Mouse (Mus musculus) neural tube, embryonic 11.5 days (tissue): ENCODE measurements around the gene Mrpl20. TPM values are rescaled to one million over a fixed set of nuclear protein-coding genes. Genes with fewer than 3 reads are reported as not detected.

Experiments used
- ATAC-seq: fragments of 200-750 bp; cut with Nextera tagmentation; 2 replicates; pipeline ENCODE4 v1.8.0; 2017; ENCODE audit warnings: moderate number of reproducible peaks, mild to moderate bottlenecking, moderate TSS enrichment, moderate library complexity; ENCODE audit not compliant: insufficient read depth, low FRiP score, low TSS enrichment
- DNase-seq: peaks from one replicate; pipeline ENCODE4 v3.0.0-alpha.2; 2015; ENCODE audit warnings: low spot score
- H3K27ac ChIP-seq: fragments of 300-500 bp; sonication (generic); 2 replicates; pipeline ENCODE4 v1.5.1; 2014; ENCODE audit warnings: low read depth, mild to moderate bottlenecking, low read length
- H3K27me3 ChIP-seq: fragments of 300-500 bp; sonication (generic); 2 replicates; pipeline ENCODE4 v1.6.1; 2014; ENCODE audit warnings: mild to moderate bottlenecking, low read length, mixed read lengths; ENCODE audit not compliant: control insufficient read depth, insufficient read depth
- H3K36me3 ChIP-seq: fragments of 300-500 bp; sonication (generic); 2 replicates; pipeline ENCODE4 v1.6.1; 2014; ENCODE audit warnings: mild to moderate bottlenecking, low read length, moderate library complexity, mixed read lengths; ENCODE audit not compliant: control insufficient read depth, insufficient read depth
- H3K4me1 ChIP-seq: fragments of 300-500 bp; sonication (generic); 2 replicates; pipeline ENCODE4 v1.6.1; 2014; ENCODE audit warnings: low read length, mixed read lengths; ENCODE audit not compliant: control insufficient read depth, insufficient read depth
- H3K4me2 ChIP-seq: fragments of 300-500 bp; sonication (generic); 2 replicates; pipeline ENCODE4 v1.6.1; 2014; ENCODE audit warnings: low read depth, mild to moderate bottlenecking, moderate library complexity
- H3K4me3 ChIP-seq: fragments of 300-500 bp; sonication (generic); 2 replicates; pipeline ENCODE4 v1.5.1; 2014; ENCODE audit warnings: low read depth, low read length
- H3K9ac ChIP-seq: fragments of 300-500 bp; sonication (generic); 2 replicates; pipeline ENCODE4 v1.6.1; 2014; ENCODE audit warnings: mild to moderate bottlenecking, low read length
- H3K9me3 ChIP-seq: fragments of 300-500 bp; sonication (generic); 2 replicates; pipeline ENCODE4 v1.6.1; 2016; ENCODE audit warnings: low read length; ENCODE audit not compliant: control insufficient read depth
- WGBS: fragments of 180-500 bp; shearing (Covaris S2); extraction: QIAGEN DNeasy Blood & Tissue Kit; methylation state at CpG from one replicate; pipeline ENCODE4 v1.1.7; 2014; 5-methylcytosine and 5-hydroxymethylcytosine counted together
- polyA plus RNA-seq: library from polyadenylated mRNA; unstranded; fragments of >200 nt; fragmentation: Nextera tagmentation; extraction: Ambion mirVana; gene quantifications from 2 replicates; pipeline ENCODE4 v1.2.1, GENCODE M21; 2014

Gene Mrpl20
- 225 and 246 TPM in 2 replicates for polyA plus RNA-seq

DNA sequence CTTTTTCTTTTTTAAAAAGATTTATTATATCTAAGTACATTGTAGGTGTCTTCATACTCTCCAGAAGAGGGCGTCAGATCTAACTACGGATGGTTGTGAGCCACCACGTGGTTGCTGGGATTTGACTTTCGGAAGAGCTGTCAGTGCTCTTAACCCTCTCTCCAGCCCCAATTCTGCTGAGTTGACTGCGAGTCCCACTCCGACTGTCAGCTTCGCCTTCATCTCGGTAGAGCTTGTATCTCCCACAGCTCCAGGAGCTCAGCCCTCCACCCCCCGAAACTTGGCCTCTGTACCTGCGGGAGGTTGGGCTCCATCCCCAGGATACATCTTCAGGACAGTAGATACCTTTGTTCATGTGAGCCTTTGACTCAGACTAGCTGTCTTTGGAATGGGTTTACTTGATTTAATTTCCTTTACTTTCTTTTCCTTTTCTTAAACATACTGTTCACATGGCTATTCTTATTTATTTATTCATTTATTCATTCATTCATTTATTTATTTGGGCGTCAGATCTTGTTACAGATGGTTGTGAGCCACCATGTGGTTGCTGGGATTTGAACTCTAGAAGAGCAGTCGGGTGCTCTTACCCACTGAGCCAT lies at the start of gene Mrpl20:
Gene Mrpl20 (plus strand): TSS at position 138 of the 599 bp plus-strand sequence.
- Histone ChIP-seq H3K36me3 (peaks cover 4% of the 10 kb centered on the region), H3K4me1 (peaks cover 11% of the 10 kb centered on the region; the same call in 1 of the 2 replicates), H3K4me2 (peak within 1 kb of the TSS; percentile 76), H3K9ac (peak within 1 kb of the TSS; percentile 78), H3K4me3 (peak within 1 kb of the TSS; percentile 89), H3K27me3 (no peaks in the 10 kb centered on the region), H3K9me3 (no peaks in the 10 kb centered on the region), H3K27ac (no peak within 1 kb of the TSS)
- ATAC-seq = no peak
- 15% methylated on average over 12 of the region's 12 CpGs for WGBS
- no peak for DNase-seq

DNA sequence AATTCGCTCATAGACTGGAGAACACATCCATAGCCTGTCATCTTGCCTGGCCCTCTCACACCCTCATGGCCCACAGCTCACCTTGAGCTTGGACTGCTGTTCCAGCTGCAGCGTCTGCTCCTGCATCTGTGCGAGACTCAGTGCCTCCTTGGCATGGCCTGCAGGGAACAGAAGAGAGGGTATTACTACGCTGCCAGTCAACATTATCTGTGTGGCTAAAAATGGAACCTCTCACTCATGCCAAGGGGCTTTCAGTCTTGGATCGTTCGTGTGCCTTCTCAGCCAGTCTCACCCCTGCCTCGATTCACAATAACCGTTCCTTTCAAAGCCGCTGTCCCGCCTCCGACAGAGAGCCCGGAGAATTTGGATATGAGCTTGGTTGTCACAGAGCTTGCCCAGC lies 45.7 kb upstream of the Mrpl20 start:
- H3K36me3 ChIP-seq = peaks cover 20% of the 10 kb centered on the region
- 93% methylated on average over 12 of the region's 12 CpGs for WGBS
- no peak overlapping the region for H3K27ac ChIP-seq
- H3K4me3 ChIP-seq = no peak overlapping the region
- no peaks in the 10 kb centered on the region for H3K9me3 ChIP-seq
- DNase-seq (no peak), ATAC-seq (no peak)
- no peaks in the 10 kb centered on the region for H3K27me3 ChIP-seq
- peaks cover 14% of the 10 kb centered on the region for H3K4me1 ChIP-seq
- no peak overlapping the region for H3K9ac ChIP-seq
- no peak overlapping the region for H3K4me2 ChIP-seq

DNA sequence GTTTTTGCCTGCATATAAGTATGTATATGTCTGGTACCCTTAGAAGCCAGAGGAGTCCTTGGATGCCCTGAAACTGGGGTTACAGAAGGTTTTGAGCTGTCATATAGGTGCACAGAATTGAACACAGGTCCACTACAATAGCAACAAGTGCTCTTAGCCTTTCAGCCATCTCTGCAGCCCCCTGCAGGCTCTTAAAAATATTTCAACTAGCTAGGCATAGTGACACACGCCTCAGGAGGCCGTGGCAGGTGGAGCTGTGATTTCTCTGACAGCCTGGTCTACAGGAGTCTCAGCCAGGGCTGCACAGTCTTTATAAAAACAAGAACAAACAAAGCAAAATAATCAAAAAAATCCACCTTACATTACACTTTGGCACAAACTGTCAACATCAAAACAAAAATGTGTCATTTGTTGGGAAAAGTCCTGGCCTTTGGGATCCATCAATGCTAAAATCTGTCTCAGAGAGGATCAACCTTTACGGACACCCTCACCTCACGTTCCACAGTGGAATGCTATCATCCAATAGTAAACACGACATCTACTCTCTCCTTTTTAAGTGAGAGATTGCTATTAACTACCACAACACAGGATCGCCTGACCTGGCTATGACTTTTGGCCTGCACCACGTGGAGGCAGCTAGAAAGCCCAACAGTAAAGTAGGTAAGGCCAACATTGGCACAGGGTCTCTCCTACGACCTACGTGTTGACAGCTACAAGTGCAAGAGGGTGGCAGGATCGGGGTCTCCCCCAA lies 42.6 kb upstream of the Mrpl20 start:
- Histone ChIP-seq H3K27ac (no peak overlapping the region), H3K36me3 (peaks cover 8% of the 10 kb centered on the region; the same call in 1 of the 2 replicates), H3K9ac (peak overlapping the region; percentile 44), H3K4me2 (peak overlapping the region; percentile 99), H3K27me3 (no peaks in the 10 kb centered on the region), H3K4me3 (peak overlapping the region; percentile 80), H3K4me1 (peaks cover 14% of the 10 kb centered on the region), H3K9me3 (no peaks in the 10 kb centered on the region)
- WGBS = 6% methylated on average over 10 of the region's 10 CpGs
- ATAC-seq (no peak), DNase-seq (no peak)

DNA sequence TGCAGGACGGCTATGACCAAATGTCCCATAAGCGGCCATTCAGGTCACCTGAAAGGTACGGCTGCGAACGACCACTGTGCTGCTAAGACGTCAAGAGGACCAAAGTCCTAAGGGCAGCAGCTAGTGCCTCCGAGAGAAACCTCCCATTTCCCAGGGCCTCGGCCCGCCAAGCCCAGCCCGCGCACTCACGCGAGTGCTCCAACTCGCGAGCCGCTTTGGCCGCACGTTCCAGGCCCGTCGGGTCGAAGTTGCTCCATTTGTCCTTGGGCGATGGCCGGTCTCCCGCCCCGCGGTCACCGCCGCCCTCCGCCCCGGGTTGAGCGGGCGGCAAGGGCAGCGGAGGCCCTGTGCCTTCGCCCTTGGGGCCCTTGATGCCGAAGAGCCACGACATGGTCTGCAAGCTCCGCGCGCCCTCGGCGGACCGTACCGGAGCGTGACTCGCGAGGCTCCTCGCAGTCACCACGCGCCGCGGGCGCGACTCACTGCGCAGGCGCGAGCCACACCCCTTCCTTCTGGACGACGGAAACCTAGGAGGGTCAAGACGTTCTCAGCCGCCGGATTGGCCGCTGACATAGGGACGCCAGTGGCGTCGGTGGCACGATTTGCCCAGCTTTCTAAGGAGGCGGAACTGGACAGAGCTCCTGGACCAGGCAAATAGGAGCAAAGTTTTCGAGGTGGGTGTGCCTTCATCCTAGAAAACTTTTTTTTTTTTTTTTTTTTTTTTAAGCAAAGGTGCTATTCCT lies 41.9 kb upstream of the Mrpl20 start, which contains the start of gene Atad3a:
Gene Atad3a (minus strand): TSS at position 481 of the 743 bp plus-strand sequence.
- under 1% methylated on average over 68 of the region's 68 CpGs for WGBS
- peak; percentile 94 for ATAC-seq

DNA sequence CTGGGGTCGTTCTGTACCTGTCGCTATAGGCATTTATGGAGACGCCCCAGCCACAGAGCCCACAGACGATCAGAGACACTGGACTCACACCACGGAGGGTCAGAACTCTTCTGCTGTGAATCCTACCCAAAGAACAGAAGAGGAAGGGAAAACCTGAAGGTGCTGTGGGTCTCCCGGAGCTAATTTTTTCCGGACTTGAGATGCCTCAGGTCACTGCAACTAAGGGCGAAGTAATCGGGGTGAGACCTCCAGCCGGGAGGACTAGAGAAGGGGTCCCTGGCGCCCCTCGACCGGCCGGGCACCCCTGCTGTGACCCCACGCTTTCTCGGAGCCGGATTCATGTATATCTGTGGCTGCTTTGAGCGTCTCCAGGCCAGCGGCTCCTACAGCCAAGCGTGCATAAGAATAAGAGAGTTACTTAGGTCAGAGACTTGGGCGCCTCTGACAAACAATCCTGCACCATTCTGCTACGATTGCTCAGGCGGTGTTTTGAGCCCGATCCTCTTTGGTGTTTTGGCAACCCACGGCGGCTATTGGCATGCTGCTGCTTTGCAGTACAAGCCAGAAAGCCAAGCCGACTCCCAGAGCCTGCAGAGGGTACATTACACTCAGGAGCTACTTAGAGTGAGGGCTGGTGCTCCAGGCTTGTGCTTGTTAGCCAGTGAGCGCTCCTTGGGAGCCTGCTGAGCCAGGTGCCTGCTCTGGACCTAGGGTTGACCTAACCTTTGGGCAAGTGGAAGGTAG lies 41.1 kb upstream of the Mrpl20 start:
- Histone ChIP-seq H3K36me3 (peaks cover 2% of the 10 kb centered on the region; the same call in 1 of the 2 replicates), H3K9me3 (no peaks in the 10 kb centered on the region), H3K27ac (no peak overlapping the region), H3K27me3 (no peaks in the 10 kb centered on the region), H3K4me1 (peaks cover 14% of the 10 kb centered on the region), H3K9ac (peak overlapping the region; percentile 69), H3K4me3 (peak overlapping the region; percentile 80), H3K4me2 (peak overlapping the region; percentile 99)
- WGBS = 4% methylated on average over 28 of the region's 28 CpGs
- DNase-seq (no peak), ATAC-seq (no peak)

More for the DNA sequence above, 41.9 kb upstream of the Mrpl20 start, which contains the start of gene Atad3a:
- Histone ChIP-seq H3K9ac (peak within 1 kb of the TSS; percentile 69), H3K36me3 (peaks cover 7% of the 10 kb centered on the region; the same call in 1 of the 2 replicates), H3K4me1 (peaks cover 14% of the 10 kb centered on the region), H3K9me3 (no peaks in the 10 kb centered on the region), H3K4me3 (peak within 1 kb of the TSS; percentile 80), H3K4me2 (peak within 1 kb of the TSS; percentile 99), H3K27me3 (no peaks in the 10 kb centered on the region), H3K27ac (no peak within 1 kb of the TSS)
- peak; percentile 96 for DNase-seq

DNA sequence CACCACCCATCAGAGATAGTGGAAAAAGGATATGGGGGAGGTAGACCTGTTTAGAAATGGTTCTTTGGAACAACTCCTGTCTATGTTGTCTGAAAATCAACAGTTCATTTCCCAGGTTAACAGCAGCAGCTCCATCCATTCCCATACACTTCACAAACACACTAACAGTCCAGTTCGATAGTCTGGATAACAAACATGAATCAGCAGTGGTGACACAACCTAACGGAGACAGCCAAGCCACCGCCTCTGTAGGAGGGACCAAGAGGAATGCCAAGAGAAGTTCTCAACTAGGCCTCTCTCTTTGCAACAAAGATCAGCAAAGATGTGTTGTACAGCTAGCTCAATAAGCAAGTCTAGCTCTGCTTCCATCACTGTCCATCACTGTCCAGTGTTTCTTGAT lies 40.3 kb upstream of the Mrpl20 start:
- Histone ChIP-seq H3K4me1 (peaks cover 14% of the 10 kb centered on the region), H3K27me3 (no peaks in the 10 kb centered on the region), H3K9ac (no peak overlapping the region), H3K27ac (no peak overlapping the region), H3K9me3 (no peaks in the 10 kb centered on the region), H3K4me3 (no peak overlapping the region), H3K36me3 (no peaks in the 10 kb centered on the region), H3K4me2 (no peak overlapping the region)
- no peak for ATAC-seq
- WGBS = 86% methylated on average over 3 of the region's 3 CpGs
- no peak for DNase-seq

DNA sequence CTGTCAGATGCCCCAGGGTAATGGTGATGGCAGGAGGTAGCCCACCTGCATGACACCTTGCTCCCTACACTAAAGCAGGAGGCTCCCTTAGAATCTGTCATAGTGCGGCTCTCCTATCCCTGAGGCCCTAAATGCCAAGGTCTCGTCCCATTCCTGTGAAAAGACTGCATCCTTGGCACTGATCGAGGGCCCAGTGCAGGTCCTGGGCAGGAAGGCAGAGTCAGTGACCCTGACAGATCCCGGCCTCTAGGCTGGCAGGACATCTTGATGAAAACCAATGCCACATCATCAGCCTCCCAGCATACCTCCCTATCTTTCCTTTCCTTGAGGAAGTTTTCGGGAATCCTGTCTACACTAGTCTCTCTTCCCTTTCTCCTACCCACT lies 33.2 kb upstream of the Mrpl20 start:
- H3K4me3 ChIP-seq = peak overlapping the region; percentile 50
- H3K4me1 ChIP-seq = peaks cover 6% of the 10 kb centered on the region
- no peak for ATAC-seq
- DNase-seq = no peak
- no peaks in the 10 kb centered on the region for H3K36me3 ChIP-seq
- H3K9ac ChIP-seq = peak overlapping the region; percentile 87
- H3K27ac ChIP-seq = no peak overlapping the region
- H3K9me3 ChIP-seq = no peaks in the 10 kb centered on the region
- 64% methylated on average over 5 of the region's 5 CpGs for WGBS
- no peaks in the 10 kb centered on the region for H3K27me3 ChIP-seq
- peak overlapping the region; percentile 83 for H3K4me2 ChIP-seq

DNA sequence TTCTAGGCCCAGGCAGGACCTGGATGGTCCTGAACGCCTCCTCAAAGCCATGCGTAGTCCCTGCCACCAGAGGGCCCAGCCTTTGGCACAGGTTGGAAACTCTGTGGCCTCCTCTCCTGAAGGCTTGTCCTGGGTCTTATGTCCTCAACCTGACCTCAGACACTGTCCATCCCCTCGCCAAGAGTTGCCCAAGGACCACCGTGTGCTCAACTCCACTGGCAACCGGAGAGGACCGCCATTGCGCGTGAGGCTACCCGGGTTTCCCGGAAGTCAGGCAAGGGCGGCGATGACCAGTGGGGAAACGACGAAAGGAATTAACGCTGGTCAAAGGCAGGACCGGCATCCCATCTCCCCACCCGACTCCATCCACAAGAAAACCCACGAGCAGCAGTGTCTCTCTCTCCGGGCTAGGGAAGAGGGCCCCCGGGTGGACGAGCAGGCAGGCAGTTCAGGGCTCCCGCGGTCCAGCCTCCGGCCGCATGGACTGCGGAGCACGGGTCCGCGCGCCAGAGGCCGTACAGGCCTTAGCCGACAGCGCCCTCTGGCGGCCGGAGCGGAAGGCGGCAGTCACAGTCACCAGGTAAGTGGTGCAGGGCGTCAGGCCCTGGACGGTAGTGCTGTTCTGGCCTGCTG lies 32.7 kb upstream of the Mrpl20 start:
- peak overlapping the region; percentile 83 for H3K4me2 ChIP-seq
- DNase-seq = peak; percentile 92
- H3K4me1 ChIP-seq = peaks cover 6% of the 10 kb centered on the region
- no peaks in the 10 kb centered on the region for H3K27me3 ChIP-seq
- no peaks in the 10 kb centered on the region for H3K36me3 ChIP-seq
- under 1% methylated on average over 39 of the region's 39 CpGs for whole genome bisulfite sequencing
- peak overlapping the region; percentile 87 for H3K9ac ChIP-seq
- H3K4me3 ChIP-seq = peak overlapping the region; percentile 50
- no peak overlapping the region for H3K27ac ChIP-seq
- ATAC-seq = peak; percentile 90
- H3K9me3 ChIP-seq = no peaks in the 10 kb centered on the region
